Mouse (Mus musculus) layer of hippocampus, adult 18-20 months (tissue): Measurements from ENCODE around the gene 2700097O09Rik. TPM values are rescaled to one million over a fixed set of nuclear protein-coding genes. Genes with fewer than 3 reads are reported as not detected.

Experiments used
- total RNA-seq, 2 experiments: library from RNA; stranded (reverse); gene quantifications; 2 replicates each; pipeline ENCODE4 v1.2.3; 2021

2700097O09Rik gene
- total RNA-seq, 2 experiments from 2014 or later: 8.2 to 10.9 TPM

Other genes starting within 250 kb of the 2700097O09Rik start
- 10 to 100 TPM; 94.7 to 95.9 TPM for gene Cfl2, start 217.2 kb downstream of the 2700097O09Rik start, total RNA-seq
- not detected for gene Gm20403, start 93.6 kb downstream of the 2700097O09Rik start, total RNA-seq
- 1 to 10 TPM in 1 of 2 experiments, under 1 TPM in 1; 0.58 to 1.0 TPM for gene Baz1a, start 65.8 kb downstream of the 2700097O09Rik start, total RNA-seq
- 10 to 100 TPM; 84.1 to 90.0 TPM for gene Srp54a, start 152 bp upstream of the 2700097O09Rik start, total RNA-seq
- 10 to 100 TPM; 11.2 to 13.4 TPM for gene Fam177a, start 44.4 kb upstream of the 2700097O09Rik start, total RNA-seq
- 10 to 100 TPM; 51.8 to 56.0 TPM for gene Srp54b, start 75.0 kb upstream of the 2700097O09Rik start, total RNA-seq
- gene 1700047I17Rik2, start 119.5 kb upstream of the 2700097O09Rik start, total RNA-seq: 1 to 10 TPM; 3.9 to 7.1 TPM
- 10 to 100 TPM; 32.4 to 34.8 TPM for gene Srp54c, start 150.1 kb upstream of the 2700097O09Rik start, total RNA-seq
- 1 to 10 TPM; 7.5 to 9.2 TPM for gene 1110008L16Rik, start 219.5 kb upstream of the 2700097O09Rik start, total RNA-seq
- gene Ppp2r3c, start 222.9 kb upstream of the 2700097O09Rik start, total RNA-seq: 10 to 100 TPM; 10.9 to 11.3 TPM